Mouse (Mus musculus) heart, postnatal 36 days (tissue): ENCODE results near the gene Chd4. TPM values are rescaled to one million over a fixed set of nuclear protein-coding genes. Genes with fewer than 3 reads are reported as not detected.
"Not testable (repeated sequence)": the region's sequence is repeated elsewhere in the genome, so short reads cannot be mapped to it uniquely, and the experiment has no call there.

Experiments
- DNase-seq, 2 experiments: peaks; one replicate each; pipeline ENCODE4 v3.0.0; 2021 to 2022
- intact Hi-C: fragments of 180-260 bp; cut with DNase I; formaldehyde crosslinking; loops from one replicate; pipeline ENCODE4 v1.15.1; 2025
- total RNA-seq, 2 experiments: library from RNA; stranded (reverse); gene quantifications; 2 replicates each; pipeline ENCODE4 v1.2.3; 2021

Chd4 gene
- 100 to 1,000 TPM; 118 to 127 TPM for total RNA-seq

- intact Hi-C loops = no loop called here
- DNase-seq = peak; percentile 86 to 90
Measured at GRCm38 (mm10) chr6:125095391-125096278, at the start of gene Chd4. Gene Chd4, plus strand, starts transcription at chr6:125095981.

GRCm38 (mm10) chr6:125046691-125047090 lies 49.1 kb upstream of the Chd4 start:
- intact Hi-C loops = loop anchor here (1.0 to 2.0 kb wide), 2 partner anchors 36 to 224 kb away; no protein-coding TSS in a partner anchor
- peak; percentile 79 to 84 for DNase-seq

GRCm38 (mm10) chr6:125049678-125050077 lies 46.1 kb upstream of the Chd4 start, which contains the start of gene Acrbp:
Gene Acrbp, plus strand, starts transcription at chr6:125049689.
- intact Hi-C loops = no loop called here
- DNase-seq = no peak

GRCm38 (mm10) chr6:125051237-125051636 lies 44.5 kb upstream of the Chd4 start:
- intact Hi-C loops = no loop called here
- no peak for DNase-seq

- no peak for DNase-seq
- intact Hi-C loops = no loop called here
Measured at GRCm38 (mm10) chr6:125061493-125061892, 34.3 kb upstream of the Chd4 start.

- no peak for DNase-seq
- intact Hi-C loops = no loop called here
Measured at GRCm38 (mm10) chr6:125062511-125062910, 33.3 kb upstream of the Chd4 start.

- DNase-seq = no peak
- intact Hi-C loops = no loop called here
Measured at GRCm38 (mm10) chr6:125063906-125064305, 31.9 kb upstream of the Chd4 start.

GRCm38 (mm10) chr6:125065223-125065622 lies 30.6 kb upstream of the Chd4 start:
- DNase-seq, intact Hi-C loops: not testable (repeated sequence)

- no peak for DNase-seq
- intact Hi-C loops = no loop called here
Measured at GRCm38 (mm10) chr6:125067571-125067995, 28.2 kb upstream of the Chd4 start, which contains the start of gene Lpar5. Gene Lpar5, plus strand, starts transcription at chr6:125067920.

GRCm38 (mm10) chr6:125071170-125071895 lies 24.4 kb upstream of the Chd4 start:
- DNase-seq = no peak
- intact Hi-C loops = no loop called here

- intact Hi-C loops = no loop called here
- DNase-seq = no peak
Measured at GRCm38 (mm10) chr6:125071896-125072279, 23.9 kb upstream of the Chd4 start.

GRCm38 (mm10) chr6:125073825-125074224 lies 22.0 kb upstream of the Chd4 start:
- intact Hi-C loops = no loop called here
- no peak for DNase-seq

- DNase-seq = no peak
- intact Hi-C loops = no loop called here
Measured at GRCm38 (mm10) chr6:125081394-125081793, 14.4 kb upstream of the Chd4 start.

- intact Hi-C loops = loop anchor here (1.0 to 2.0 kb wide), 2 partner anchors 36 to 73 kb away; partner anchors contain the start of gene Zfp384
Measured at GRCm38 (mm10) chr6:125081797-125082560, 13.8 kb upstream of the Chd4 start.

GRCm38 (mm10) chr6:125082801-125083386 lies 12.9 kb upstream of the Chd4 start:
- intact Hi-C loops = loop anchor here (1.0 to 2.0 kb wide), 3 partner anchors 37 to 222 kb away; partner anchors contain the start of gene Zfp384
- DNase-seq = no peak

More at GRCm38 (mm10) chr6:125081797-125082560, 13.8 kb upstream of the Chd4 start:
- peak; percentile 85 to 88 for DNase-seq

GRCm38 (mm10) chr6:125084424-125084823 lies 11.4 kb upstream of the Chd4 start:
- peak; percentile 57 to 63 for DNase-seq
- intact Hi-C loops = loop anchor here (1.0 kb wide), 1 partner anchor 181 kb away; no protein-coding TSS in a partner anchor

- DNase-seq = no peak
- intact Hi-C loops = no loop called here
Measured at GRCm38 (mm10) chr6:125087937-125088336, 7.8 kb upstream of the Chd4 start.

GRCm38 (mm10) chr6:125088561-125089321 lies 7.0 kb upstream of the Chd4 start:
- peak; percentile 74 to 78 for DNase-seq
- intact Hi-C loops = no loop called here
